Mouse (Mus musculus) cerebral cortex, adult 2 months (tissue): Measurements from ENCODE around the gene Stat5a.

Experiments used
- WGBS: fragments of 180-500 bp; shearing (Covaris S2); methylation state at CpG from one replicate; pipeline ENCODE4 v1.1.7; 2018; 5-methylcytosine and 5-hydroxymethylcytosine counted together

Stat5a gene

DNA sequence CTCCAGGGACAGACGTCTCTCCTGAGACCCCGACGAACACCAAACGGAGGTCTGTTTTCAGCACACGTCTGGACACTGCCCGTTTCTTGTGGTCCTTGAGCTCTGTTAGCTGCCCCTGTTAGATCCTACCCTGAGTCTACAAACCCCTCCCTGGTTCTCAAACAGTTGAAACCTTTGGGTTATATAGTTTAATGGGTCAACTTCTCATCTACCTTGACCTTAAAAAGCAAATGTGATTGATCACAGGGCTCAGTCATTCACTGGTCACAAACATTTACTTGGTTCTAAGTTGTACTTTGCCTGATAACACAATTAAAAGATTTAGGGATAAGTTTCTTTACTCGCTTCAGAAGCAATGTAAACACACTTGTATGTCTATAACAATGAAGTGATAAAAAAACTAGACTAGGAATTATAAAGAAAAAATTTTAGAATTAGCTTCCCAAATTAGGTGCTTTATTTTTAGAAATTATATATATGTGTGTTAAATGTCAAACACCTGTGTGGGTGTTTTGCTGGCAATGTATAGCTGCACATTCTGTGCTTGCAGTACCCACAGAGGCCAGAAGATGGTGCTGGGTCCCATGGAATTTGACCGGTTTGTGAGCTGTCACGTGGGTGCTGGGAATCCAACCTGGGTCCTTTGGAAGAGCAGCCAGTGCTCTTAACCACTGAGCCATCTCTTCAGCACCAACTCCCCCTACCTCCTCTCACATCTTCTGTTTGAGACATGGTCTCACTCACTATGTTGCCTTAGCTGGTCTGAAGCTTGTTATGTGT lies 22.0 kb upstream of the Stat5a start:
- WGBS = 88% methylated on average over 9 of the region's 9 CpGs

DNA sequence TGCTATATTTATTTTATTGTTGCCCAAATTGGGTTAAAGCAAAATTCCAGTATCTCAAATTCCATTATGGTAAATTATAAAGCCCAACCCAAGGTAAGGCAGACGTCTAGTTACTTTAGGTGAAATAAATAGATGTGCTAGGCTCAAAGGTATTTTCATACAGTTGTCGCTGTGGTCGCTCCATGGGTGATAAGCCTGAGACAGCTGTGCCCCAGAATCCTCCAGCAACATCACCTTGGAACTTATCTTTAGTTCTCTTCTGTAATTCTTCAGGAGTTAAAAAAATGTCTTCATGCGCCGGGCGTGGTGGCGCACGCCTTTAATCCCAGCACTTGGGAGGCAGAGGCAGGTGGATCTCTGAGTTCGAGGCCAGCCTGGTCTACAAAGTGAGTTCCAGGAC lies 20.3 kb upstream of the Stat5a start:
- 97% methylated on average over 9 of the region's 9 CpGs for WGBS

DNA sequence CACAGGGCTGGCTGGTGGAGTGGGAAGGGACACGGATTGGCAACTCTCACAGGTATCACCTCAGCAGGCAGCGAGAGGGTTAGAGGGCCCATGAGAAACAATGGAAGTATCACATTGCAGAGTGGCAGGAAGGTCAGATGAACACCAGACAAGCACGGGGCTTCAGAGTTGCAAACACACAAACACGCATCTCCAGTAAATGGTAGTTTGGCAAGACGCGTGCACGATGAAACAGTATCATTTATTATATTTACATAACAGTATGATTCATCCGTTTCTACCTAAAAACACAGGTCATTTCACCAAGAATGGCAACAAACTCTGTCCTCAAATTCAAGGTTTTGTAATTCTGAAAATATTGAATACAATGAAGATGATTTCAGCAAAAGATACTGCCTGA lies 19.6 kb upstream of the Stat5a start:
- WGBS = 79% methylated on average over 8 of the region's 8 CpGs

DNA sequence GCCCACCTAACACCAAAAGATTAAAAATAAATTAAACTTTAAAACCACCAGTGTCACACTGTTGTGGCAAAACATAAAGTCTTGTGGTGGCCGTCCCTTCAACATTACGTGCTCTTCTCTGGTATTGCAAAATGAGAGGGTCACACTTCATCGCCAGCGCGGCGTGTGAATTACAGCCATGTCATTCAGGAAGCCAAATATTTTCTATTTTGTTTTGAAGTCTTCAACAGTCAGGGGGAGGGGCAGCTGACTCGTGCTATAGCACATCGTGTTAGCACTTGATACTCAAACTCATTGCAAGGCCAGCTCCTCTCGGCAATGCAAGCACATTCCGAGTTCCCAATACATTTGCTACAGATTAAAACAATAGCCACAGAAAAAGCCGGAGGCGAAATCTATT lies 18.3 kb upstream of the Stat5a start:
- 82% methylated on average over 12 of the region's 12 CpGs for WGBS

DNA sequence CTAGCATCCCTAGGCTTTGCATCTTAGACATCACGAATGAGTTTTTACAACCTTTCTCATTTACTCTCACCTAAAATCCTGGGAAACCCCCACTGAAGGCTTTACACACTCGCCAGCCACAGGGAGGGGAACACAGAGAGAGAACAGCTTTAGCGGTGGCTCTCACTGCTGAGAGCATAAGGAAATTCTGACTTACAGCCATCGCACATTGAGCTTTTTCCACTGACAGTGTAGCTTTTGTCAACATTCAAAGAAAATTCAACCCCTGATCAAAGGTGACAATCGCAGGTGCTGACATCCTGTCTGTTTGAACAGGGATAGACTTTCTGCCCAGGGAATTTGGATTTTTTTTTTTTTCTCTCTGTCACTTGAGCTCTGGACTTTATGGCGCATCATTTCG lies 17.1 kb upstream of the Stat5a start:
- WGBS = 90% methylated on average over 7 of the region's 7 CpGs

DNA sequence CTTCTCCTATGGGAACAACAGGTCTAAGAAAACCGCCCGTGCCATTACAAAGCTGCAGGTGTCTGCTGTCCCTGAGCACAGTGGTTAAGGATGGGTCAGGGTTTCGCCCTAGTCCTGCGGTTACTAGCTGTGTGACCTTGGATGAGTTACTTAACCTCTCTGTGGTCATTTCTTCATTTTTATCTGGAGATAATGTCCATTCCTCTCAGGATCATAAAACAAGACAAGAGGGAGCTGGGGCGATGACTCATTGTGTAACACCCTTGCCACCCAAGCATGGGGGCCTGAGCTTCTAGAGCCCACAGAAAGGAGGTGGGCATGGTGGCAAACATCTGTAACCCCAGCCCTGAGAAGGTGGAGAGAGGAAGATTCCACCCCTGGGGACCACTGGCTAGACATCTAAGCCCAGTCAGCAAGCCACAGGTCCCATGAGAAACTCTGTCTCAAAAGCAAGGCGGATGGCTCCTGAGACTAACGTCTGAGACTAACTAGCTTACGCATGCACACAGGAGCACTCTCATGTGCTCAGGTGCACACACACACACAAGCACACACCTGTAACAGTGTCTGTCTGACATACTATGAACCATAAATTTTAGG lies 16.0 kb upstream of the Stat5a start:
- 97% methylated on average over 8 of the region's 8 CpGs for WGBS

DNA sequence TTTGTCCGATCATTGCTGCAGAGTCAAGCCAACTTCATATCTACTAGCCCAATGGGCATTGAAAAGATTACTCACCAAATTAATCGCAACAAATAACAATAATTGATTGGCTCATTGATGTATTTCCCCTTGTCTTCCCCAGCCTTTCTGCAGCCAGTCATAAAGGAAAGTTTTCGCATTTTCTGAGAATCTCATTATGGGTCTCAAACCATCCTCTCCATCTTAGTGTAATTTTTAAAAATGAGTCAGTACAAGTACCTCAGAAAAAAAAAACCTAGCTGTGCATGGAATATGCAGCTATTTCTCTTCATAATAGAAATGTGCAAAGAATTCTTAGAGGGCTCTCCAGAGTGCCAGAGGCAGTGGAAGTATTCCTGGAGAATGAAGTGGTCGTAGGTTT lies 15.0 kb upstream of the Stat5a start:
- WGBS = 89% methylated on average over 4 of the region's 4 CpGs

DNA sequence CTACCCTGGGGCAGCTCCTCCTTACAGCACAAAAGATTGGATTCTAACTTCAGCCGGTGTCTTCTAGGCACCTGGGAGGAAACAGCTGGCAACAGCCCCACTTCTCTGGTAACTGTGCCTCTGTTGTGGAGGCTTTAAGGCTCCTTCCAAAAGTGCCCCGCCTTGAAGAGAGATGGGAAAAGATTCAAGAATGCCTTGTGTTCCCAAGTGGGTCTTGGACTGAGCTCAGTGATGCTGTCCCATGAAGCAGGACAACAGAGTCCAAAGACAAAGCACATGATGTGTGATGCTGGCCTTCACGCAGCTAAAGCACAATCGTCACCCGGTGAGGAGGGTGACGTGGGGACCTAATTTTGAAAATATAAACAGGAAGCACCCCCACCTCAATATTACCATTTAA lies 13.4 kb upstream of the Stat5a start:
- WGBS = 68% methylated on average over 6 of the region's 6 CpGs

DNA sequence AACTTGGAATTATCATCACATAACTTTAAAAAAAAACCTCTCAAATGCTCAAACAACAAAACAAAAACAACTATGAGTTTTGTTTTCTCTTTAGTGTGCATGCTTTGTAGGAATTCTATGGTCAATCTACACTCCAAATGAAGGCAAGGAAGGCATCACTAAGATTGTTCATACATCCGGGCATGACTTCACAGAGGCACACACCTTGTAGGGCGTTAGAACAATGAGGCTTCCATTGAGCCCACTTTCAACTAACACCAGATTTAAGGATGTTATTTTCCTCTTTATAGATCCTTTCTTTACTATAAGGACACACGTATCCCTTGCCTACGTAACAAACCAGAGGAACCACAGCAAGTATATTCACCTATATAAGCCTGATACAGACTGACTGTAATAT lies 11.6 kb upstream of the Stat5a start:
- 89% methylated on average over 4 of the region's 4 CpGs for WGBS

DNA sequence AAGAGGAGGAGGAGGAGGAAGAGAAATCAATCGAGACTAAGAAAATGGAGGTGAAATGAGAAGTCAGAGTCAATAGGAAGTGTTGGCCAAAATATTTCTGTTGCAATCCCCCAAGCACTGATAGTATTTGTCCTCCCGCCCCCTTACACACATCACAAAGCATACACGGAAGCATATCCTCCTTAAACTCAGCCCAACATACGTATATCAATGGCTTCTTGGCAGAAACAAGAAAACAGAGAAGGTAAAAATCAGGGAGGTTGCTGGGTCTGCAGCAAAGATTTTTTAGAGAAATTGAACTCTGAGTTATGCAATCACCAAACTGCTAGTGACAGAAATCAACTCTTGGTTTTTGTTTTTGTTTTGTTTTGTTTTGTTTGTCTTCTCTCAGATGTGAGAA lies 11.1 kb upstream of the Stat5a start:
- WGBS = 74% methylated on average over 4 of the region's 4 CpGs

DNA sequence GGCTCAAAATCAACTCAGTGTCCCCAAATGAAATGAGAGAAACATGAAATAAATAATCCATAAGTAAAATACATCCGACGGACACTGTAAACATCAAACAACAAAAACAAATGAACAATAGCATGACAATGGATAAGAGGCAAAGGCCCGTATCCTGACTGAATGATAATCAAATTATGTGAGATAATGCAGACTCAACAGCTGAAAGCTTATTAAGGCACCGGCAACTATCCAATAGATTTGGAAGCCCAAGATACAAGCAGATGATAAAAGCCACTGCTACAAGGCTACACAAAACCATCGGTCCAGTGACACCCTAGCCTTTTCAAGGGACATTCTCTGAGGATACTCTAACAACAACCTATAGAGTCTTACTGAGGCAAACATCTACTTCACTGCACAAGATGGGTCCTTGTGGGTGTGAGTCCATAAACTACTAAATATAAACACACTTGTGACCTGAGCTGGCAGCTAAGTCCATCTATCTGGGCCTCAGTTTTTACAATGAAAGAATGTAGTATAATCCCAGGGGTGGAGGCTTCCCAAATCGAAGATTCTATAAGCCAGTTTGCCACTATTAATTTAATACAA lies 10.3 kb upstream of the Stat5a start:
- 70% methylated on average over 6 of the region's 6 CpGs for WGBS

DNA sequence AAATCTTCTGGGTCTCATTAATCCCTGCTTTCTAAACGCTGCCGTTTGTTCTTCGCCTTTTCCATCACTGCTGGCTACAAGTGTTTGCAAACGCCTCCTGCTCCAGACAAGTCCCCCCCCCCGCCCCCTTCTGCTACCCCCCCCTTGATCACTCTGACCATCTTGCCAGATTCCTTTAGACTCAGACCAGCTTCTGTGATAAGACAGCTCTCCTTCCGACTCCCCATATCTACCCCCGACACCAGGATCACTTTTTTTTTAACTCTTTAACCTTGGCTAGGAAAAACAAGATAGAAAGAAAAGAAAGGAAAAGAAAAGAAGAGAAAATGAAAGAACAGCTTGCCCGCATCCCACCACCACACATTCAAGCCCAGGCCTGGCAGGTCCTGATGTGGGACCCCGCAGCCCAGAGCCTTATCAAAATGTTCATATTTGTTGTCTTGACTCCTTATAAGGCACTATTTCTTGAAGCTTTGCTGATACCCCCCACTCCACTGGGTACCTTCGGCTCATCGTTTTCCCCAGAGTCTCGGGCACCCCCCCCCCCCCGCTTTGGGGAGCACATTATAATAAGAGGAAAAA lies 9.6 kb upstream of the Stat5a start:
- 9% methylated on average over 13 of the region's 13 CpGs for WGBS

DNA sequence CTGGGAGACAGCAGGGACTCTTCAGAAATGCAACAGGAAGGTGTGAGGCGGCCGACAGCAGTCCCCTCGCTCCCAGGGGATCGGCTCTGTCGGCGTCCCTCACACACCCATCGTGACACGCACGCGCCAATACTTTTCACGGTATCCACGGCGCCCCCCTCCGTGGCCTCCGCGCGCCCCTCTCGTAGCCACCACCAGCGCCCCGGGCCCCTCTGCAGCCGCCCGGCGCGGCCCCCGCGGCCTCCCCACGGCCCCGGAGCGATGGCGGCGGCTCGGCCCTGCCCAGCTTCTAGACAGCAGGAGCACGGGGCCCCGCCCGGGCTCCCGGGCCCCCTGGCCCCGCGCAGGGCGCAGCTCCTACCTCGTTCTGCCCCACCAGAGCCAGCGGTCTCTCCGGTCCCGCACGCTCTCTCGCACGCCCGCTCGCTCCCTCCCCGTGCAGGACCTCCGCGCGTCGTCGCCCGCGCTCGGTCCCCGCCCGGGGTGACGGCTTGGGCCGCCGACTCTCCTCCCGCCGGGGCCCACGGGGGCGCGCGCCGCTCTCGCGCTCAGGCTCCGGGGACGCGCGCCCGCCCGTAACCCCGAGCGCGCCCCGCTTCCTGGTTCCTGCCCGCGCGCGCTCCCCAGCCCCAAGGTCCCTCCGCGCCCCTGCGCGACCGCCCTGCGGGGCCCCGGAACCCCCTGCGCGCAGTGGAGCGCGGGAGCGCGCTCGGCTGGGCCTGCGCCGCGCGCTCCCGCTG lies 8.9 kb upstream of the Stat5a start, which contains the start of gene Stat5b:
Gene Stat5b (minus strand): TSS at position 687 of the 740 bp plus-strand sequence.
- WGBS = under 1% methylated on average over 100 of the region's 104 CpGs

DNA sequence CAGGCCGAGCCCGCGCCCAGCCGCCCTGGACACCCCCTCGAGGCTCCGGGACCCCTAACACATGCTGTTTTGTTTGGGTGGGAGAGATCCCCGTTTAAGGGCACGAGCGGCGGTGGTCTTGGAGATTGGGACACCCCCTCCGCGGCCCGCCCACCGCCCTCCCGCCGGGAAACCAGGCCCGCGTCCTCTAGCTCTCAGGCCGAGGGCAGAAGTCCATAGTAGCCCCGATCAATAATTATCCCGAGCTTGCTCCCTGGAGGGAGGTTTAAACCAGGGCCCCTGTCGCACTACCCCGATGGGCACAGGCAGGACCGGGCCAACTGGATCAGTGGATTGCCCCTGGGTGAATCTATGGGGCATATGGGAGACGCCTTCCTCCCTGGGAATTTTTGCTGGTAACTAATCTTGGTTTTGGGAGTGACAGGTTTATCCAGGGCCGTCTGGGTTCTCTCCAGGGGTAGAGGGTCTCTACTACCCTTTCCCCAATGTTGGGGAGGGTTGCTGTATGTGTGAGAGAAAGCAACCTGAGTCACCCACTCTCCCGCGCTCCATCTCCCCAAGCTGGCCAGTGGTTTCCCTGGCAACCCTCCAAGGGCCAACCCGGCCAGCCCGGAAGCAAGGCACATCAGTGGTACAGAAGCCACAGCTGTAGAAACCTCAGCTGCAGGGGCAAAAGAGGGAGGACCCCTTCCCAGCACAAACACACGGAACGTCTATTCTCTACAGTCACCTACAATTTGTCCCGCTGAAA lies 8.2 kb upstream of the Stat5a start:
- 4% methylated on average over 33 of the region's 33 CpGs for WGBS

DNA sequence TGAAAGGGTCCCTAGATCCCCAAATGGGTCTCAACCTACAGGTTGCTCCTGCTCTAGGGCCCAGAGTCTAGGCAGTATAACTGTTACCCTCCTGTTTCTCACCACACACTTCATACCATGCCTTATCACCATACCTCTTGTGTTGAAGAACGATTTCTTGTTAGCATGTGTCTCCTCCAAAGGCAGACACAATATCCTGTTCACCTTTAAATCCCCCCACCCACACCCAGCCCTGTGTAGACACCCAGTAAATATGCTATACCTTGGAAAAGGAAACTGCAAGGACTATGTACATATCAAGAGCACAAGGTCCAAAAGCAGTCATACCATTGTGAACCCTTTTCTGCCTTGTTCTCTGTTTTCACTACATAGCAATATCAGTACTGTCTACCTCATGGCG lies 7.1 kb upstream of the Stat5a start:
- 90% methylated on average over 2 of the region's 2 CpGs for WGBS

DNA sequence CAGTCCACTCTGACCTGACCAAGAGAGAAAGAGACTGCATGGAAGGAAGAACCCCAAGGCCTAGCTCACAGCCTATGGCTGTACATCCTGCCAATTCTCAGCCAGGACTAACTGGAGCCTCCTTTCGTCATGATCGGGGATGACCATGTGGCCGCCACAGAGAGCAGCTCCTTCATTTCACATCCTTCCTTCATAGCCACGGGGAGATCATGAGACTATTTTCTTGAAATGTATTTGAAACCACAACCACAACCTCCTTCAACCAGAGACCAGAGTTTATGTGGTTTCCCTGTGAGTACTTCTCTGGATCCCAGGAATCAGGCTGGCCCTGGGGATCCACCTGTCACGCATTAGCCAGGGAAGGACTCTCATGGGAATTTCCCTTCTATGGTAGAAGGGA lies 6.1 kb upstream of the Stat5a start:
- WGBS = 89% methylated on average over 5 of the region's 5 CpGs

DNA sequence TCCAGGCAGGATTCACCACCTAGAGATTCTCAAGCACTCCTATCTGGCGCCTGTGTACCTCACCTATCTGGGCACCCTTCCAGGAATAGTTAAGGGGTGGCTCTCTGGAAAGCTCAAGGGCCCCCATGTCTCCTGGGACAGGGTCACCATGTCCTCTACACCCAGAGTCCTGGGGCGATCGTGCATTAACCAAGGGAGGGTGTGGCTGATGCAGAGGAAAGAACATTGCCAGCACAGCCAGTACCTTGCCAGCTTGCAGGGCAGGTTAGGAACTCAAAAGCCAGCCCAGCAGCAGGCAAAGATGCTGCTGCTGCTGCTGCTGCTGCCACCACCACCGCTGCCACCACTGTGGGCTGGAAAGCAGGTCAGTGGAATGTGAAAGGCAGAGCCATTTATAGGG lies 4.9 kb upstream of the Stat5a start:
- WGBS = 75% methylated on average over 4 of the region's 4 CpGs

DNA sequence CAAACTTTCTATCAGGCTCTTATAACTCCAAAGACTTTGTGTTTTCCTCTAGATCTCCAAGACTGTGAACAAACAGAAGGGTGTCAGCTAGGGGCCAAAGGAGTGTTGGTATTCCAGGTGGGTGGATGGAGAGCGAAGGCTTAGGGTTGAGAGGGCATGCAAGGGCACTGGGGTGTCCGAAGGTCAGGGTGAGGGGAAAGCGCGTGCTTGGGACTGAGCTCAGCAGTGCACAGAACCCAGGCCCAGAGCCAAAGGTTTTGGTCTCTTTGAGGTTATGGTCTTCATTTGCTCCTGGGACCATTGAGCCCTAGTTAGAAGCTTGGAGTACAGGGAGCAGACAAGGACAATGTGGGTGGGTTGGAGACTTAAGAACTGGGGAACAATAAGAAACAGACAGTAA lies 4.0 kb upstream of the Stat5a start:
- 94% methylated on average over 4 of the region's 4 CpGs for WGBS

DNA sequence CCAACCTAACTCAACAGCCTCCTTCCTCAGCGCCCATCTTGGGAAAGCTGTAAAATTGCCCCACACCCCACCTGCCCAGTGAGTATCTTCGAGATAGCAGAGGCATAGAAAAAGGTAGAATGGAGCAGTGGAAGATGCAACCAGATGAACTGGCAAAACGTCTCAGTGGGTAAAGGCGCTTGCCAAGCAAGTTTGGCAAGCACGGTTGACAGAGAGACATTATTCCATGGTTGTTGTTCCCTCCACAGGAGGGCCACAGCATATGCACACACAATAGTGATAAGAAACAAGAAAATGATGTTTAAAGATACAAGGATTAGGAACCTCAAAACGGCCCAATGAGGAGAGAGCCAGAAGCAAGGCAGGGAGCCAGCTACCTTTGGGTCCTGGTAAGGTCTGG lies 1.2 kb upstream of the Stat5a start:
- 60% methylated on average over 6 of the region's 6 CpGs for WGBS

DNA sequence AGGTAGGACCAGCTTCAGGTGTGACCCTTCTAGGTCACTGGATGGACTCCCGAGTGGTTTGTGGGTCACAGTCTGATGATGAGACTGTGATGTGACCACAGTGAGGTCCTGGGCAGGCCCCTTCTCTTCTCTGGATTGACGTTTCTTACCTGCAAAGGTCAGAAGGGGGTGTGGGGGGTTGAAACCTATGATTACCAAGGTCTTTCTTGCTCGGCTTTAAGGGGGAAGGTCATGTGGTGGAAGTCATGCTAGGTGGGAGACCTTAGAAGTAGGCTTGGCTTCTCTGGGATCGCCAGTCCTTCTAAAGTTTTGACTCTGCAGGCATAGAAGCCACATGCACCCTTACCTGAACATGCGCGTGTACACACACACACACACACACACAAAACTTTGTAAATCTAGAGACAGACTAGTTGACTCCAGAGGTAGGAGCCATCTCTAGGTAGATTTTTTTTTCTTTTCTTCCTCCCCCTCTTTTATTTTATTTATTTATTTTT lies 476 bp downstream of the Stat5a start:
- 74% methylated on average over 6 of the region's 6 CpGs for WGBS
